Mouse (Mus musculus): ENCODE measurements at regions not wholly inside any gene's neighbourhood (a gene's known extent, or its start where the extent isn't known, plus 50 kb on each side); places are given as distances from the start of the nearest gene placed in this dataset.

- TF ChIP-seq CTCF (IDR thresholded peaks at IDR 0.05; ENCODE audit: low read depth) = no peak
- no peak for TF ChIP-seq EP300 (IDR thresholded peaks at IDR 0.05; ENCODE audit: low read depth)
Observed at GRCm38 (mm10) chr4:137100756-137101155, 52.2 kb upstream of the Zbtb40 start.
